Mouse (Mus musculus) forebrain, embryonic 11.5 days (tissue): Measurements from ENCODE around the gene Rftn1. TPM values are rescaled to one million over a fixed set of nuclear protein-coding genes. Genes with fewer than 3 reads are reported as not detected.
"Not testable (repeated sequence)": the region's sequence is repeated elsewhere in the genome, so short reads cannot be mapped to it uniquely, and the experiment has no call there.

Experiments used
- ATAC-seq: fragments of 200-750 bp; cut with Nextera tagmentation; replicated peaks from 2 replicates; pipeline ENCODE4 v1.8.0; 2017; ENCODE audit warnings: moderate TSS enrichment; ENCODE audit not compliant: low FRiP score
- DNase-seq: peaks from one replicate; pipeline ENCODE4 v3.0.0-alpha.2; 2017; ENCODE audit warnings: low spot score
- H3K27ac ChIP-seq: fragments of 300-500 bp; sonication (generic); 2 replicates; pipeline ENCODE4 v1.5.1; 2014; ENCODE audit warnings: low read depth, low read length
- H3K27me3 ChIP-seq: fragments of 300-500 bp; sonication (generic); 2 replicates; pipeline ENCODE4 v1.6.1; 2014; ENCODE audit warnings: mild to moderate bottlenecking, low read length, mixed read lengths; ENCODE audit not compliant: control insufficient read depth, insufficient read depth
- H3K36me3 ChIP-seq: fragments of 300-500 bp; sonication (generic); 2 replicates; pipeline ENCODE4 v1.6.1; 2014; ENCODE audit warnings: mild to moderate bottlenecking, low read length, moderate library complexity, mixed read lengths; ENCODE audit not compliant: control insufficient read depth, insufficient read depth
- H3K4me1 ChIP-seq: fragments of 300-500 bp; sonication (generic); replicated peaks from 2 replicates; pipeline ENCODE4 v1.6.1; 2014; ENCODE audit warnings: low read length, mixed read lengths; ENCODE audit not compliant: control insufficient read depth, insufficient read depth
- H3K4me2 ChIP-seq: fragments of 300-500 bp; sonication (generic); 2 replicates; pipeline ENCODE4 v1.6.1; 2014; ENCODE audit warnings: low read depth, mild to moderate bottlenecking, low read length, moderate library complexity, mixed read lengths; ENCODE audit not compliant: severe bottlenecking
- H3K4me3 ChIP-seq: fragments of 300-500 bp; sonication (generic); 2 replicates; pipeline ENCODE4 v1.5.1; 2014; ENCODE audit warnings: low read depth, low read length
- H3K9ac ChIP-seq: fragments of 300-500 bp; sonication (generic); 2 replicates; pipeline ENCODE4 v1.6.1; 2014; ENCODE audit warnings: low read length
- H3K9me3 ChIP-seq: fragments of 300-500 bp; sonication (generic); 2 replicates; pipeline ENCODE4 v1.6.1; 2016; ENCODE audit warnings: low read length, mixed read lengths; ENCODE audit not compliant: control insufficient read depth
- whole genome bisulfite sequencing: fragments of 180-500 bp; shearing (Covaris S2); extraction: QIAGEN DNeasy Blood & Tissue Kit; methylation state at CpG from one replicate; pipeline ENCODE4 v1.1.7; 2014; 5-methylcytosine and 5-hydroxymethylcytosine counted together
- polyA plus RNA-seq: library from polyadenylated mRNA; unstranded; fragments of >200 nt; fragmentation: Nextera tagmentation; extraction: Ambion mirVana; gene quantifications from 2 replicates; pipeline ENCODE4 v1.2.1, GENCODE M21; 2014

Rftn1 gene
- polyA plus RNA-seq, 1 experiment from 2014 or later: 11.6 TPM

DNA sequence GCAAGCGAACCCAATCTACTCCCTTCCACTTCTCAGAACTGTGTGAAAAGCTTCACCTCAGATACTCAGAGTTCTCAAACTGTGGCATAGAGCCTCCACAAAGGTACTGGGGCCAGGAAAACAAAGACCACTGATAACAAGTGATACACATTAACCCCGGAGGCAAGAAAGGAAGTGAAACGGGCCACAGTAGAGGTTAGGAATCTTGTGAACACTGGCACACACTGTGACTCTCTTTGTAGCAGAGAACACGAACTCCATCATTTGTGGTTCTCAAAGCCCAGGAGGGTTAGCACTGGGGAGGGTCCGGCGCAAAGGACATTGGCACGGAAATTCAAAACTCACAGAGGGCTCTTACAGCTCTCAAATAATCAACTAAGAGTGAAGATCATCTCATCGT, 67.9 kb downstream of the Rftn1 start:
- no peak for DNase-seq
- 88% methylated on average over 8 of the region's 8 CpGs for WGBS

GRCm38 (mm10) chr17:50120098-50120497, 70.4 kb downstream of the Rftn1 start:
- no peaks in the 10 kb centered on the region for H3K4me1 ChIP-seq
- no peak for ATAC-seq
- 91% methylated on average over 4 of the region's 4 CpGs for WGBS
- H3K36me3 ChIP-seq: no peaks in the 10 kb centered on the region
- no peaks in the 10 kb centered on the region for H3K9me3 ChIP-seq
- no peak overlapping the region for H3K27ac ChIP-seq
- no peak overlapping the region for H3K4me3 ChIP-seq
- H3K9ac ChIP-seq: no peak overlapping the region
- no peaks in the 10 kb centered on the region for H3K27me3 ChIP-seq
- no peak overlapping the region for H3K4me2 ChIP-seq
- DNase-seq: no peak

More for the DNA sequence above, 67.9 kb downstream of the Rftn1 start:
- H3K4me3 ChIP-seq: no peak overlapping the region
- H3K4me1 ChIP-seq: no peaks in the 10 kb centered on the region; the same call in 1 of the 2 replicates
- no peaks in the 10 kb centered on the region for H3K27me3 ChIP-seq
- no peaks in the 10 kb centered on the region for H3K9me3 ChIP-seq
- ATAC-seq: no peak
- no peak overlapping the region for H3K4me2 ChIP-seq
- H3K27ac ChIP-seq: no peak overlapping the region
- H3K36me3 ChIP-seq: no peaks in the 10 kb centered on the region
- H3K9ac ChIP-seq: no peak overlapping the region

DNA sequence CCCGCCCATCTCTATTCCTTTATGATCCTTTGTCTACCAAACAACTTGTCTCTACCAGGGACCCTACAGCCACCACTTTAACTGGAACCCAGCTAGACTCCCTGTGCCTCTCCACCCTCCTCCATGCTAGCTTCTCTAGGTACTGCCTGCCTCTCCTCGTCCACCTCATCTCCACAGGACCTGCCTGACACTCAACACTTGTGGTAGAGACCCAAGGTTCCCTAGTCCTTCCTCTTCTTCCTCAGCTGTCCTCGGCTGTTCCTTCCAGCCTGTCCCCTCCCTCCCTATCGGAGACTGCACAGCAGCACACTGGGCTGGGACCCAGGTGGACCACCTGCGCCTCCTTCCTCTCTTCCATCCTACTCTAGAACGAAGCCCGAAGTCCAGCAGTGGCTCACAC, 73.0 kb downstream of the Rftn1 start:
- H3K9me3 ChIP-seq: no peaks in the 10 kb centered on the region
- no peak overlapping the region for H3K4me3 ChIP-seq
- H3K4me1 ChIP-seq: no peaks in the 10 kb centered on the region
- DNase-seq (no peak), ATAC-seq (no peak)
- no peaks in the 10 kb centered on the region for H3K36me3 ChIP-seq
- no peak overlapping the region for H3K4me2 ChIP-seq
- no peak overlapping the region for H3K9ac ChIP-seq
- H3K27me3 ChIP-seq: no peaks in the 10 kb centered on the region
- H3K27ac ChIP-seq: no peak overlapping the region
- 92% methylated on average over 7 of the region's 7 CpGs for WGBS

DNA sequence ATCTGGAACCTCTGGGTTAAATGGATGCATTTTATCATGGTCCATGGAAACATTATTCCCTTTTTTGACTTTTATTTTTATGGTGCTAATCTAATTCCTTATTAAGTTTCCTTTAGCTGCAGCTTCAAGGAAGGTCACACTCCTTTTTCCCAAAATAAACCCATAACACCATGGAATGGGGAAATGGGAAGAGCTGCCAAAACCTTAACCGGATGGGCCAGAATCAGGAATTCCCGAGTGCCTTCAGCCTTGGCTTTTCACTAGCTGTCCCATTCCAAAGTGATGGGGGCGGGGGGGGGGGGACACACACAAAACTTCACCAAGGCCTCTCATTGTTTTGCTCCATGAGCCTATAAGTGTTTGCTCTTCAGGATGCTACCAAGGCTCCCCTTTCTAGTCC, 73.5 kb downstream of the Rftn1 start:
- H3K27ac ChIP-seq: no peak overlapping the region
- ATAC-seq: no peak
- no peaks in the 10 kb centered on the region for H3K4me1 ChIP-seq
- DNase-seq: no peak
- H3K9me3 ChIP-seq: no peaks in the 10 kb centered on the region
- no peaks in the 10 kb centered on the region for H3K27me3 ChIP-seq
- H3K36me3 ChIP-seq: no peaks in the 10 kb centered on the region
- H3K9ac ChIP-seq: no peak overlapping the region
- 76% methylated on average over 3 of the region's 3 CpGs for WGBS
- no peak overlapping the region for H3K4me3 ChIP-seq
- no peak overlapping the region for H3K4me2 ChIP-seq

GRCm38 (mm10) chr17:50116401-50116800, 74.1 kb downstream of the Rftn1 start:
- not testable (repeated sequence) for H3K9ac ChIP-seq, H3K27ac ChIP-seq, H3K4me1 ChIP-seq, ATAC-seq, H3K9me3 ChIP-seq, H3K36me3 ChIP-seq, H3K4me2 ChIP-seq, H3K4me3 ChIP-seq, H3K27me3 ChIP-seq, DNase-seq
- WGBS: 100% methylated on average over 1 of the region's 1 CpGs

GRCm38 (mm10) chr17:50115716-50116115, 74.8 kb downstream of the Rftn1 start:
- not testable (repeated sequence) for H3K9ac ChIP-seq, ATAC-seq, H3K4me3 ChIP-seq, H3K9me3 ChIP-seq, H3K4me2 ChIP-seq, H3K27me3 ChIP-seq, H3K4me1 ChIP-seq, H3K36me3 ChIP-seq, DNase-seq, H3K27ac ChIP-seq
- WGBS: 94% methylated on average over 3 of the region's 3 CpGs

DNA sequence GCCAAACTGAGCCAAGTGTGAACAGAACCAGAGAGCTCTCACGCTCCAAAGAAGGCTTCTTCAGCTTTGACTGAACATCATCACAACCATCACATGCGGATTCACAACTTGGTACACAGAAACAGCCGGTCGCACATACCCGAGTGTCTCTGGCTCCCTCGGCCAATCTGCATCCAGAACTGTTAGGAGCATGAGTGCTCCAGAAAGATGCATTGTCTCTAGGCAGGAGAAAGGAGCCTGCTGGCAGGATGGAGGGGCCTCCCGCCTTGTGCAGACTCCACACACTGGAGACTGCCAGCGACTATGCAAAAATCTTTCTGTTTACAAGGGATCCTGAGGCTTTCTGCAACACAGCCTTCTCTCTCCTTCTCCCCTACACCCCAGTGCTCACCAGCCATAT, 75.8 kb downstream of the Rftn1 start:
- Histone ChIP-seq H3K4me2 (no peak overlapping the region), H3K4me1 (no peaks in the 10 kb centered on the region), H3K27ac (no peak overlapping the region), H3K4me3 (no peak overlapping the region), H3K36me3 (no peaks in the 10 kb centered on the region), H3K9me3 (no peaks in the 10 kb centered on the region), H3K27me3 (no peaks in the 10 kb centered on the region), H3K9ac (no peak overlapping the region)
- DNase-seq (no peak), ATAC-seq (no peak)
- WGBS: 86% methylated on average over 8 of the region's 8 CpGs

DNA sequence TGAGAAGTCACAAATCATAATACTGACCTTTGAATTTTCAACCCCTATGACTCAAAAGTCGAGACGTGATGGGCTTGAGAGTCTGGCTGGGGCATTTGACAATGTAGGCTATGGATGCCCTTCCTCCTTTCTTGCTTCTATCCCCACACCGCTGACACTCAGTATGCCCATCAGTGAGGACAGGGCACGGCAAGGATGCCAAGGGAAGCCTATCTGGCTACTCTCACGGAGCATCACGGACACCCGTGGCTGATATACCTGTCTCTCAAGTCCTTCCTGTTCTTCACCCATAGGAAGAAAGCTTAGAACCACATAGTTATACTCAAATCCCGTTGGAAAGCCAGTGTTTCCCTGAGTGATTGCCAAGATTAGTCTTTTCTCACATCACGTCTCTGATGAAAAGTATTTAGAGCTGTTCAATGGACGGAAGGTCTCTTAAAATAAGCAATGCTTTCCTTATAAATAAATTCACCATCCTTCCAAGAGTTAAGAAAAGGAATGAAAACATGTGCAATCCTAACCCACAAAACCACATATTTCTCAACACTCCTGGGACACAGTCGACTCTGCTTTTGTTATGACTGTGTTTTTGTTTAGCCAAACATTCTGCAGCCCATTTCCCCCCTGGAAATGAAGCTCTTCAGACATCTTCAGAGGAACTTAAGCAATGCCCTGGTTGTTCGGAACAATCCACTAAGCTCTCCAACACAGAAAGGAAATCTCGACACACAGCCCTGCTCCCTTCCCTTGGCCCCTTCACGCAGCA, 79.6 kb downstream of the Rftn1 start:
- Histone ChIP-seq H3K9ac (no peak overlapping the region), H3K27me3 (no peaks in the 10 kb centered on the region), H3K36me3 (no peaks in the 10 kb centered on the region), H3K4me3 (no peak overlapping the region), H3K9me3 (no peaks in the 10 kb centered on the region), H3K27ac (no peak overlapping the region), H3K4me2 (no peak overlapping the region), H3K4me1 (no peaks in the 10 kb centered on the region)
- ATAC-seq (no peak), DNase-seq (no peak)
- WGBS: 67% methylated on average over 14 of the region's 14 CpGs

DNA sequence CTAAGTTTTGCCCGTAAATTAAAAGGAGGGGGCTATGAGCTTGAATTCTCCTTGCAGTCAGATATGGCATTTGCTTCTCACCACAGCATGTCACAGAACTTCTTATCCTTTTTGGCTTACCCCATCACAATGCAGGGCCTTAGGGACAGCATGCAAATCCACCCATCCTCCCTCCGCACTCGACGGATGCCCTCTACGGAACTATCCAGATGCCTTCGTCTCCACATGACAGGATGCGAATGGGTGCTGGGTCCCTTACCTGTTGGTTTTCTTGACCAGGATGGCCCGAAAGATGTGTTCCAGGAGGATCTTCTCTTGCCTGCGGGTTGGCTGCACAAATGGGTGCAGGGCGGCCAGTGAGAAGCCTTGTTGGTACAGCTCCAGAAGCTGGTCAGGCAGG, 83.7 kb downstream of the Rftn1 start:
- DNase-seq: no peak
- 93% methylated on average over 10 of the region's 10 CpGs for WGBS
- Histone ChIP-seq H3K36me3 (no peaks in the 10 kb centered on the region), H3K27ac (no peak overlapping the region), H3K4me3 (no peak overlapping the region), H3K9me3 (peaks cover 6% of the 10 kb centered on the region; the same call in 1 of the 2 replicates), H3K9ac (no peak overlapping the region), H3K4me1 (no peaks in the 10 kb centered on the region), H3K4me2 (no peak overlapping the region), H3K27me3 (no peaks in the 10 kb centered on the region)
- no peak for ATAC-seq
